Mouse (Mus musculus) left cerebral cortex, postnatal 14 days (tissue): Measurements from ENCODE around the gene Sds. TPM values are rescaled to one million over a fixed set of nuclear protein-coding genes. Genes with fewer than 3 reads are reported as not detected.
"Not testable (repeated sequence)": the region's sequence is repeated elsewhere in the genome, so short reads cannot be mapped to it uniquely, and the experiment has no call there.

Experiments
- DNase-seq, 2 experiments: peaks; one replicate each; pipeline ENCODE4 v3.0.0; 2021 to 2022; ENCODE audit warnings: low spot score in 2 of 2, mixed read lengths in 1 of 2
- intact Hi-C: fragments of 180-260 bp; cut with DNase I; formaldehyde crosslinking; loops from one replicate; pipeline ENCODE4 v1.15.1; 2025
- total RNA-seq, 2 experiments: library from RNA; stranded (reverse); gene quantifications; 2 replicates each; pipeline ENCODE4 v1.2.3; 2021

Sds gene
- total RNA-seq, 2 experiments from 2014 or later, result not detected

- DNase-seq, result no peak
- intact Hi-C loops, result no loop called here
These were observed 3.0 kb upstream of the Sds start for GRCm38 (mm10) chr5:120473361-120473760.

- DNase-seq, result no peak
- intact Hi-C loops, result no loop called here
These were observed 465 bp upstream of the Sds start for GRCm38 (mm10) chr5:120475861-120476260.

GRCm38 (mm10) chr5:120477993-120478392 is 1.7 kb downstream of the Sds start:
- intact Hi-C loops, result no loop called here

GRCm38 (mm10) chr5:120479538-120479937 is 3.2 kb downstream of the Sds start:
- no peak for DNase-seq
- intact Hi-C loops, result no loop called here

More at GRCm38 (mm10) chr5:120477993-120478392, 1.7 kb downstream of the Sds start:
- no peak for DNase-seq

- no peak for DNase-seq
- intact Hi-C loops, result no loop called here
These were observed 4.9 kb downstream of the Sds start for GRCm38 (mm10) chr5:120481205-120481604.

- DNase-seq, result no peak
- intact Hi-C loops, result no loop called here
These were observed 7.1 kb downstream of the Sds start for GRCm38 (mm10) chr5:120483399-120483798.

- no peak for DNase-seq
- intact Hi-C loops, result no loop called here
These were observed 11.5 kb downstream of the Sds start for GRCm38 (mm10) chr5:120487844-120488243.

GRCm38 (mm10) chr5:120490679-120491192 is 14.4 kb downstream of the Sds start:
- DNase-seq, result peak; percentile 54 to 71
- intact Hi-C loops, result no loop called here

- intact Hi-C loops, result no loop called here
- peak in 1 of 2 experiments; percentile 58 for DNase-seq
These were observed 16.1 kb downstream of the Sds start for GRCm38 (mm10) chr5:120492437-120492836.

- intact Hi-C loops, result no loop called here
- no peak for DNase-seq
These were observed 17.1 kb downstream of the Sds start for GRCm38 (mm10) chr5:120493440-120493839.

- intact Hi-C loops, result no loop called here
- no peak for DNase-seq
These were observed 17.6 kb downstream of the Sds start for GRCm38 (mm10) chr5:120493873-120494395.

GRCm38 (mm10) chr5:120495064-120495702 is 18.9 kb downstream of the Sds start:
- intact Hi-C loops, result no loop called here
- DNase-seq, result no peak

GRCm38 (mm10) chr5:120495703-120496226 is 19.4 kb downstream of the Sds start:
- intact Hi-C loops, result no loop called here
- no peak for DNase-seq

- intact Hi-C loops, result no loop called here
- no peak for DNase-seq
These were observed 20.7 kb downstream of the Sds start for GRCm38 (mm10) chr5:120497071-120497470.

GRCm38 (mm10) chr5:120499202-120499601 is 22.9 kb downstream of the Sds start:
- intact Hi-C loops, result no loop called here
- DNase-seq, result no peak

- intact Hi-C loops, result loop anchor here (5.0 kb wide), 1 partner anchor 87 kb away; the partner anchor contains the start of genes Iqcd and Tpcn1
- DNase-seq, result not testable (repeated sequence)
These were observed 24.3 kb downstream of the Sds start for GRCm38 (mm10) chr5:120500609-120501008.

GRCm38 (mm10) chr5:120502147-120502621 is 25.9 kb downstream of the Sds start:
- peak; percentile 56 to 82 for DNase-seq

GRCm38 (mm10) chr5:120502675-120503143 is 26.4 kb downstream of the Sds start:
- no peak for DNase-seq
- intact Hi-C loops, result loop anchor here (5.0 kb wide), 1 partner anchor 85 kb away; the partner anchor contains the start of genes Iqcd and Tpcn1

More at GRCm38 (mm10) chr5:120502147-120502621, 25.9 kb downstream of the Sds start:
- intact Hi-C loops, result loop anchor here (5.0 kb wide), 1 partner anchor 85 kb away; the partner anchor contains the start of genes Iqcd and Tpcn1

- peak; percentile 78 to 82 for DNase-seq
- intact Hi-C loops, result loop anchor here (5.0 kb wide), 1 partner anchor 84 kb away; the partner anchor contains the start of genes Iqcd and Tpcn1
These were observed 26.9 kb downstream of the Sds start, which contains the start of gene Plbd2 for GRCm38 (mm10) chr5:120503144-120503795. Plbd2 (minus strand) TSS chr5:120503625.
